Mouse (Mus musculus): ENCODE results near the gene Fam209. TPM values are rescaled to one million over a fixed set of nuclear protein-coding genes. Genes with fewer than 3 reads are reported as not detected.

Fam209 gene
- polyA plus RNA-seq (2015; fragmentation: Nextera tagmentation; extraction: Ambion mirVana) = 0.41 and 0.57 TPM in 2 replicates

- 87% methylated on average over 11 of the region's 11 CpGs for WGBS
- H3K4me2 ChIP-seq (replicated peaks) = no peak within 1 kb of the TSS
- H3K36me3 ChIP-seq = peaks cover 34% of the 10 kb centered on the region
- H3K4me1 ChIP-seq (replicated peaks) = no peaks in the 10 kb centered on the region
- H3K9ac ChIP-seq (replicated peaks) = no peak within 1 kb of the TSS
- H3K4me3 ChIP-seq (replicated peaks) = no peak within 1 kb of the TSS
- no peaks in the 10 kb centered on the region for H3K9me3 ChIP-seq
- no peak for ATAC-seq
- H3K27me3 ChIP-seq = peaks cover 5% of the 10 kb centered on the region
- no peak within 1 kb of the TSS for H3K27ac ChIP-seq
These were observed at the start of gene Fam209 for GRCm38 (mm10) chr2:172472318-172472717. TSS of gene Fam209 (plus strand) at chr2:172472520.

DNA sequence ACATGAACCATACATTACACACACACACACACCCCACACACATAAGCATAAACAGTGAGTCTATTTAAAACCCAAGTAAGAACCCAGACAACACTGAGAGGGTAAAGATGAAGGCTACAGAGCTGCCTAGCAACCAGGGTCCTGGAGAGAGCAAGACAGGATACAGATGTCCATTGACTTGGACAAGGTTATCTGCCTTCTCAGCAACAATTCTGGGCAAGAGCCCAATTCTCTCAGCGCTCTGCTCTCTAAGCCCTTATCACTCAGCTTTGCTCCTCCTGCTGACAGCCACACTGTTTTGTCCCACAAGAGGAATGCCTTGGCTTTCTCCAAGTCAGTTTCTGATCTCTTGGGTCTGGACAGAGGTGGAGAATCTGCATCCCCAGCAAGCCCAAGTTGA is 41.7 kb upstream of the Fam209 start:
- no peak for ATAC-seq
- no peaks in the 10 kb centered on the region for H3K9me3 ChIP-seq
- H3K4me3 ChIP-seq (replicated peaks) = no peak overlapping the region
- no peaks in the 10 kb centered on the region for H3K27me3 ChIP-seq
- no peaks in the 10 kb centered on the region for H3K4me1 ChIP-seq (replicated peaks)
- H3K4me2 ChIP-seq (replicated peaks) = no peak overlapping the region
- no peaks in the 10 kb centered on the region for H3K36me3 ChIP-seq
- H3K9ac ChIP-seq (replicated peaks) = no peak overlapping the region
- 81% methylated on average over 1 of the region's 1 CpGs for WGBS
- no peak overlapping the region for H3K27ac ChIP-seq

- Histone ChIP-seq H3K4me2 (replicated peaks) (no peak overlapping the region), H3K9me3 (no peaks in the 10 kb centered on the region), H3K36me3 (no peaks in the 10 kb centered on the region), H3K9ac (replicated peaks) (no peak overlapping the region), H3K4me1 (replicated peaks) (no peaks in the 10 kb centered on the region), H3K4me3 (replicated peaks) (no peak overlapping the region), H3K27me3 (no peaks in the 10 kb centered on the region), H3K27ac (no peak overlapping the region)
- ATAC-seq = no peak
- 61% methylated on average over 5 of the region's 5 CpGs for WGBS
These were observed 38.6 kb upstream of the Fam209 start for GRCm38 (mm10) chr2:172433746-172434145.

DNA sequence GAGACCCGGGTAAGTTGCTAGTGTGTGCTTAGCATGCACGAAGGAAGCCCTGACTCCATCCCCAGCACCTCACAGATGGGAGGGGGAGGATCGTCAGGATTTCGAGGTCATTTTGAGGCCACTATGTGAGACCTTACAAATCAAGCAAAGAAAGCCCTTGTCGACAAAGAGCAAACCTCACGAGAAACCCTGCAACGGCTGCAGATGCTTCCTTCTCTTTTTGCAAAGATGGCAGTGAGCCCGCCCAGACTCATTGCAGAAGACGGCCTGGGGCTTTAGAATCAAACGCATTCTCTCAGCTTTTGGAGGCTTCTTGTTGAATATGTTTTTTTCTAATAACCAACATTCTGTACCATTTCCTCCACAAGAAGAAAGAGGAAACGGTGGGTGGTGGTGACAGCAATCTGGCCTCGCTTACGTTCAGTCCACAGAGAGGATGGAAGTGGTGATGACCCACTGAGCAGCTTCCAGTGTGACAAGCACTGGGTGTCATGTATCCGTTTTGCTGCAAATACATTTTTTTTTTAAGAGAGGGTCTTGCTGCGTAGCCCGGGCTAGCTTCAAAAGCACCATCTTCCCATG is 34.9 kb upstream of the Fam209 start:
- ATAC-seq = no peak
- H3K4me1 ChIP-seq (replicated peaks) = peaks cover 22% of the 10 kb centered on the region
- H3K36me3 ChIP-seq = no peaks in the 10 kb centered on the region
- WGBS = 78% methylated on average over 16 of the region's 16 CpGs
- H3K4me3 ChIP-seq (replicated peaks) = no peak overlapping the region
- no peak overlapping the region for H3K9ac ChIP-seq (replicated peaks)
- H3K27ac ChIP-seq = no peak overlapping the region
- H3K4me2 ChIP-seq (replicated peaks) = no peak overlapping the region
- H3K9me3 ChIP-seq = no peaks in the 10 kb centered on the region
- no peaks in the 10 kb centered on the region for H3K27me3 ChIP-seq

DNA sequence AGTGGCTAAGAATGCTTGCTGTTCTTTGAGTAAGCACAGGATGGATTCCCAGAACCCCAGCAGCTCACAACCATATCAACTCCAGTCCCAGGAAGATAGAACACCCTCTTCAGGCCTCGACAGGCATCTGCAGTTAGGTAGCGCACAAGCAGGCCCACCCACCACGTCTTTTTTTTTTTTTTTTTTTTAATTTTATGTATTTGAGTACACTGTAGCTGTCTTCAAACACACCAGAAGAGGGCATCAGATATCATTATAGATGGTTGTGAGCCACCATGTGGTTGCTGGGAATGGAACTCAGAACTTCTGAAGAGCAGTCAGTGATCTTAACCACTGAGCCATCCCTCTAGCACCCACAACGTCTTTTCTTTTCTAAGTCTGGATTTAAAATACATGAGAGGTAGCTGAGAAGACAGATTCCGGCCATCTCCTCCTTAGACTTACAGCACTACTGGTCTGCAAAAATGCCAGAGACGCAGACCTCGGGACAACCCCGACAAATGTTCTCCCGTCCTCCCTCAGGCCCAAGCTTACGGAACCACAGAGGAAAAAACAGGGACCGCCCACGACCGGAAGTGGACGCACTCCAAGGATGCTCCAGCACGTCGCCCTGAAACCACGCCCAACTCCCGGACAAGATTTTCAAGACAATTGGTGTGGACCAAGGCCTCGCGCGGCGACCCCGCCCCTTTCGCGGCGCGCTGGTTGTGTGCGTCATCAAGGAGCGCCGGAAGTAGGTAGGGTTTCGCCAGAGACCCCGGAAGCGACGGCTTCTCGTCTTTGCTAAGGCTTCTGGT is 32.3 kb upstream of the Fam209 start, which contains the start of gene Rtf2:
Gene Rtf2 (plus strand): TSS at position 714 of the 797 bp plus-strand sequence.
- Histone ChIP-seq H3K27ac (peak within 1 kb of the TSS; percentile 59), H3K9me3 (no peaks in the 10 kb centered on the region), H3K4me3 (replicated peaks) (peak within 1 kb of the TSS; percentile 90), H3K27me3 (no peaks in the 10 kb centered on the region), H3K4me2 (replicated peaks) (peak within 1 kb of the TSS; percentile 97), H3K36me3 (peaks cover 8% of the 10 kb centered on the region), H3K9ac (replicated peaks) (peak within 1 kb of the TSS; percentile 79), H3K4me1 (replicated peaks) (peaks cover 25% of the 10 kb centered on the region)
- WGBS = 2% methylated on average over 35 of the region's 35 CpGs
- ATAC-seq = peak; percentile 98

GRCm38 (mm10) chr2:172440640-172441005 is 31.7 kb upstream of the Fam209 start:
- WGBS = under 1% methylated on average over 21 of the region's 21 CpGs
- H3K9me3 ChIP-seq = no peaks in the 10 kb centered on the region
- peak; percentile 81 for ATAC-seq
- peaks cover 14% of the 10 kb centered on the region for H3K36me3 ChIP-seq
- H3K4me2 ChIP-seq (replicated peaks) = peak overlapping the region; percentile 97
- peaks cover 25% of the 10 kb centered on the region for H3K4me1 ChIP-seq (replicated peaks)
- H3K9ac ChIP-seq (replicated peaks) = peak overlapping the region; percentile 79
- H3K4me3 ChIP-seq (replicated peaks) = peak overlapping the region; percentile 90
- H3K27ac ChIP-seq = no peak overlapping the region
- no peaks in the 10 kb centered on the region for H3K27me3 ChIP-seq

DNA sequence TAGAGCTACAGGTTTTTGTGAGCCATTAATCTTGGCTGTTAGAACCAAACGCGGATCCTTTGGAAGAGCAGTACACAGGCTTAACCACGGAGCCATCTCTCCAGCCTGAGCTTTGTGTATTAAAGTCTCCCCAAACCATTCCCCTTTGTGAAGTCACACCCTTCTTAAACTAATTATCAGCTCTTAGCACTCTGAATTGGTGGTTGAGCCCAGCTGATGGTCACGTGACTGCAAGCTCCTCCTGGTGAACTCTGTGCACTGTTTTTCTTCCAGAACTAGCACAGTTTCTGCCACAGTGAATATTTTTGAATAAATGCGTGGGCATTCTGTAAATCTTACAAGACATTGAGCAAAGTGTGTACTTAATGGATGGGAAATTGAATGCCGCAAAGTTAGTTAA is 31.1 kb upstream of the Fam209 start:
- peak overlapping the region; percentile 97 for H3K4me2 ChIP-seq (replicated peaks)
- 33% methylated on average over 6 of the region's 6 CpGs for WGBS
- H3K27ac ChIP-seq = no peak overlapping the region
- peak overlapping the region; percentile 90 for H3K4me3 ChIP-seq (replicated peaks)
- ATAC-seq = no peak
- peaks cover 19% of the 10 kb centered on the region for H3K36me3 ChIP-seq
- no peaks in the 10 kb centered on the region for H3K9me3 ChIP-seq
- peak overlapping the region; percentile 79 for H3K9ac ChIP-seq (replicated peaks)
- H3K4me1 ChIP-seq (replicated peaks) = peaks cover 25% of the 10 kb centered on the region
- no peaks in the 10 kb centered on the region for H3K27me3 ChIP-seq

GRCm38 (mm10) chr2:172445617-172446016 is 26.7 kb upstream of the Fam209 start:
- ATAC-seq = no peak
- 93% methylated on average over 4 of the region's 4 CpGs for WGBS

DNA sequence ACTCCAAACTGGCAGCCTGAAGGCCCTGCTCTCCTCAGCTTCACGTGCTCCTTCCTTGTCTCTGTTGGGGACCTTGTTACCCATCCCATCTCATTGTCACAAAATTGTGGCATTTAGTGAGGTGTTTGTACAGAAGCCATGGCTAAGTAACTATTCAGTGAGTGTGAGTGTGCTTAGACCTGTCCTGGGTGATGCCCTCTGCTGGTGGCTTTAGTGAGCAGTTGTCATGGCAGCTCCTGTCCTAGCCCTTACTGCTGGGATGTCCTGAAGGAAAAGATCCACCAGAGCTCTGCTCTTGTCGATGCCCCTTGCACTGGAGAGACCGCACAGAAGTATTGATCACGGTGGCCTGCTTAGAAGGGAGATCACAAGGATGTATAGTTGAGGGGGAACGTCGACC is 25.0 kb upstream of the Fam209 start:
- WGBS = 93% methylated on average over 6 of the region's 6 CpGs
- Histone ChIP-seq H3K9me3 (no peaks in the 10 kb centered on the region), H3K27ac (no peak overlapping the region), H3K4me1 (replicated peaks) (peaks cover 3% of the 10 kb centered on the region; the same call in 1 of the 2 replicates), H3K4me2 (replicated peaks) (no peak overlapping the region), H3K36me3 (peaks cover 81% of the 10 kb centered on the region), H3K4me3 (replicated peaks) (no peak overlapping the region), H3K27me3 (no peaks in the 10 kb centered on the region), H3K9ac (replicated peaks) (no peak overlapping the region)
- no peak for ATAC-seq

More at GRCm38 (mm10) chr2:172445617-172446016, 26.7 kb upstream of the Fam209 start:
- H3K27me3 ChIP-seq = no peaks in the 10 kb centered on the region
- H3K9me3 ChIP-seq = no peaks in the 10 kb centered on the region
- H3K9ac ChIP-seq (replicated peaks) = no peak overlapping the region
- H3K4me2 ChIP-seq (replicated peaks) = no peak overlapping the region
- H3K36me3 ChIP-seq = peaks cover 64% of the 10 kb centered on the region
- no peak overlapping the region for H3K27ac ChIP-seq
- H3K4me3 ChIP-seq (replicated peaks) = no peak overlapping the region
- H3K4me1 ChIP-seq (replicated peaks) = peaks cover 19% of the 10 kb centered on the region

- Histone ChIP-seq H3K27ac (no peak overlapping the region), H3K36me3 (peaks cover 91% of the 10 kb centered on the region), H3K4me3 (replicated peaks) (no peak overlapping the region), H3K4me1 (replicated peaks) (no peaks in the 10 kb centered on the region), H3K4me2 (replicated peaks) (no peak overlapping the region), H3K27me3 (no peaks in the 10 kb centered on the region), H3K9me3 (no peaks in the 10 kb centered on the region), H3K9ac (replicated peaks) (no peak overlapping the region)
- WGBS = 90% methylated on average over 4 of the region's 4 CpGs
- ATAC-seq = no peak
These were observed 24.0 kb upstream of the Fam209 start for GRCm38 (mm10) chr2:172448329-172448728.

DNA sequence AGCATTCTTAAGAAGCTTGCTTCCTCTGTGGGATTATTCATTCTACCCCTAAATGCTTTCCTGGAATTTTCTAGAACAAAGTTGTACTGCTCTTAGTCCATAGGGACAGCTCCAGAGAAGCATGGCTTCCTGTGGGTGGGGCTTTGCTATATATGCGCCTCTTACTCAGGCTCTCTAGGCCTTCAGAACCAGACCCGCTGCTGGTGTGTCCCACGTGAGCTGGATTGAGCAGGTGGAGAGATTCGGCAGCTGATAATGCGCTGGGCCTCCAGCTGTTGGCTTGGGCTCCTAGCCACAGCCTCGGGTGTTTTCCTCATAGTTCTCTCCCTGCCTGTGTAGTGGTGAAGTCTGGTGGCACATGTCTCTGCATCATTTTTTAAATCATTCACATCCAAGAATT is 21.7 kb upstream of the Fam209 start:
- Histone ChIP-seq H3K9ac (replicated peaks) (no peak overlapping the region), H3K9me3 (no peaks in the 10 kb centered on the region), H3K36me3 (peaks cover 91% of the 10 kb centered on the region), H3K4me1 (replicated peaks) (no peaks in the 10 kb centered on the region), H3K4me3 (replicated peaks) (no peak overlapping the region), H3K4me2 (replicated peaks) (no peak overlapping the region), H3K27ac (no peak overlapping the region), H3K27me3 (no peaks in the 10 kb centered on the region)
- no peak for ATAC-seq
- WGBS = 100% methylated on average over 6 of the region's 6 CpGs

GRCm38 (mm10) chr2:172452031-172452430 is 20.3 kb upstream of the Fam209 start:
- H3K27me3 ChIP-seq = no peaks in the 10 kb centered on the region
- H3K4me3 ChIP-seq (replicated peaks) = no peak overlapping the region
- peaks cover 91% of the 10 kb centered on the region for H3K36me3 ChIP-seq
- no peaks in the 10 kb centered on the region for H3K9me3 ChIP-seq
- ATAC-seq = no peak
- no peaks in the 10 kb centered on the region for H3K4me1 ChIP-seq (replicated peaks)
- H3K9ac ChIP-seq (replicated peaks) = no peak overlapping the region
- H3K4me2 ChIP-seq (replicated peaks) = no peak overlapping the region
- H3K27ac ChIP-seq = no peak overlapping the region
- 99% methylated on average over 4 of the region's 4 CpGs for WGBS
